Mouse (Mus musculus): ENCODE results near the gene Fbxo28.

- TF ChIP-seq CTCF (IDR thresholded peaks at IDR 0.05; ENCODE audit: extremely low read depth, insufficient read depth, insufficient read length, insufficient replicate concordance) (no peak), POLR2A (IDR thresholded peaks at IDR 0.05; ENCODE audit: low read depth, low read length) (no peak)
Observed at GRCm38 (mm10) chr1:182280046-182280445, 61.4 kb downstream of the Fbxo28 start.
